Comparison of ENCODE assay signal across 9 mouse cellular contexts in genomic region chr12:102757055-102757688, GRCm38 (mm10). TPM values are rescaled to one million over a fixed set of nuclear protein-coding genes. Genes with fewer than 3 reads are reported as not detected.
DNase-seq lines count a peak whose midpoint lies in the region; ATAC-seq and TF ChIP-seq lines count a peak whose summit lies in the region.
"Had no signal": no experiment of that assay in that cellular context is flagged by ENCODE, and none has a peak within 500 bp of the region (broad histone marks: within the 10 kb centered on the region; RNA-seq: fewer than 3 reads in every experiment).

No protein-coding gene starts in this region.

- TF ChIP-seq POLR2A in thymus, adult 2 months (IDR thresholded peaks at IDR 0.05; ENCODE audit: control insufficient read depth, extremely low read depth, insufficient read depth, low read length, poor library complexity): no peak

- peak overlapping the region; percentile 70 for H3K9ac ChIP-seq in intestine, embryonic 15.5 days
- H3K9ac ChIP-seq in midbrain, embryonic 15.5 days: peak overlapping the region; percentile 57

- no peak for TF ChIP-seq CTCF in thymus, adult 2 months (IDR thresholded peaks at IDR 0.05; ENCODE audit: borderline replicate concordance, control insufficient read depth, extremely low read depth, insufficient read depth, low read length, poor library complexity)

- no peaks in the 10 kb centered on the region for H3K36me3 ChIP-seq in thymus, adult 2 months (ENCODE audit: control insufficient read depth, insufficient read depth, low read length)
- no peaks in the 10 kb centered on the region for H3K36me3 ChIP-seq in intestine, embryonic 15.5 days
- H3K36me3 ChIP-seq in midbrain, embryonic 15.5 days (replicated peaks): no peaks in the 10 kb centered on the region

- no peaks in the 10 kb centered on the region for H3K27me3 ChIP-seq in thymus, adult 2 months (ENCODE audit: control insufficient read depth, insufficient read depth, low read length)
- no peaks in the 10 kb centered on the region for H3K27me3 ChIP-seq in intestine, embryonic 15.5 days (replicated peaks)
- H3K27me3 ChIP-seq in midbrain, embryonic 15.5 days (replicated peaks): no peaks in the 10 kb centered on the region

- peak overlapping the region; percentile 65 for H3K4me2 ChIP-seq in intestine, embryonic 15.5 days (replicated peaks)
- peak overlapping the region; percentile 69 for H3K4me2 ChIP-seq in midbrain, embryonic 15.5 days

- DNase-seq in adrenal gland, postnatal 10 days: peak; percentile 92
- no peak for DNase-seq in adrenal gland, adult (ENCODE audit: inconsistent age in 2 of 2, low spot score in 1 of 2)
- DNase-seq in thymus, adult 2 months: no peak
- DNase-seq in thymus, postnatal 14 days: no peak
- DNase-seq in urinary bladder, postnatal 4 days (ENCODE audit: low spot score in 2 of 2): no peak
- no peak for DNase-seq in cerebellum, postnatal 10 days

- WGBS in thymus, adult 2 months: 2% methylated on average over 46 of the region's 46 CpGs
- WGBS in intestine, embryonic 15.5 days: 2% methylated on average over 46 of the region's 46 CpGs
- WGBS in midbrain, embryonic 15.5 days: 1% methylated on average over 46 of the region's 46 CpGs

- H3K27ac ChIP-seq in thymus, adult 2 months (ENCODE audit: control insufficient read depth, insufficient read depth, low read length): no peak overlapping the region
- H3K27ac ChIP-seq in intestine, embryonic 15.5 days: peak overlapping the region; percentile 88
- H3K27ac ChIP-seq in midbrain, embryonic 15.5 days: peak overlapping the region; percentile 89

- peak; percentile 91 for ATAC-seq in intestine, embryonic 15.5 days
- peak; percentile 90 for ATAC-seq in midbrain, embryonic 15.5 days (replicated peaks)

- no peaks in the 10 kb centered on the region for H3K9me3 ChIP-seq in intestine, embryonic 15.5 days
- no peaks in the 10 kb centered on the region for H3K9me3 ChIP-seq in midbrain, embryonic 15.5 days

- peak overlapping the region; percentile 92 for H3K4me3 ChIP-seq in thymus, adult 2 months (ENCODE audit: control insufficient read depth, insufficient read depth, low read length)
- H3K4me3 ChIP-seq in intestine, embryonic 15.5 days (replicated peaks): peak overlapping the region; percentile 91
- peak overlapping the region; percentile 85 for H3K4me3 ChIP-seq in midbrain, embryonic 15.5 days

- H3K4me1 ChIP-seq in thymus, adult 2 months (replicated peaks; ENCODE audit: control insufficient read depth, insufficient read depth, low read length): peaks cover 7% of the 10 kb centered on the region
- H3K4me1 ChIP-seq in intestine, embryonic 15.5 days (replicated peaks): peaks cover 10% of the 10 kb centered on the region; the same call in 1 of the 2 replicates
- peaks cover 33% of the 10 kb centered on the region for H3K4me1 ChIP-seq in midbrain, embryonic 15.5 days

RNA-seq across cellular contexts. Expression of gene Gm28051, which starts 0.4 kb away (rescaled TPM):
- total RNA-seq in adrenal gland, postnatal 10 days (2021): not detected
- polyA plus RNA-seq in thymus, adult 2 months (2012; rRNA removed): not detected in 2 replicates
- not detected in 2 replicates for polyA plus RNA-seq in intestine, embryonic 15.5 days (2015; fragmentation: Nextera tagmentation; extraction: Ambion mirVana)
- polyA plus RNA-seq in midbrain, embryonic 15.5 days (2015; fragmentation: Nextera tagmentation; extraction: Ambion mirVana): not detected in 2 replicates
- total RNA-seq: heart, postnatal 14 days had no signal

RNA-seq across cellular contexts. Expression of gene Gon7, which starts 0.4 kb away (rescaled TPM):
- total RNA-seq in adrenal gland, postnatal 10 days (2021): 10 to 100 TPM; 12.7 to 12.9 TPM
- 19.4 and 25.0 TPM in 2 replicates for polyA plus RNA-seq in thymus, adult 2 months (2012; rRNA removed)
- 30.8 and 31.2 TPM in 2 replicates for polyA plus RNA-seq in intestine, embryonic 15.5 days (2015; fragmentation: Nextera tagmentation; extraction: Ambion mirVana)
- 46.7 and 51.0 TPM in 2 replicates for polyA plus RNA-seq in midbrain, embryonic 15.5 days (2015; fragmentation: Nextera tagmentation; extraction: Ambion mirVana)

RNA-seq across cellular contexts. Expression of gene Ubr7, which starts 0.6 kb away (rescaled TPM):
- total RNA-seq in adrenal gland, postnatal 10 days (2021): 10 to 100 TPM; 34.1 to 37.0 TPM
- polyA plus RNA-seq in thymus, adult 2 months (2012; rRNA removed): 28.7 and 29.0 TPM in 2 replicates
- 32.2 and 36.8 TPM in 2 replicates for polyA plus RNA-seq in intestine, embryonic 15.5 days (2015; fragmentation: Nextera tagmentation; extraction: Ambion mirVana)
- 35.1 and 35.9 TPM in 2 replicates for polyA plus RNA-seq in midbrain, embryonic 15.5 days (2015; fragmentation: Nextera tagmentation; extraction: Ambion mirVana)

RNA-seq across cellular contexts. Expression of gene Gm20604, which starts 1.3 kb away (rescaled TPM):
- total RNA-seq in adrenal gland, postnatal 10 days (2021): 1 to 10 TPM; 6.5 to 6.6 TPM
- 3.6 and 4.2 TPM in 2 replicates for polyA plus RNA-seq in thymus, adult 2 months (2012; rRNA removed)
- 18.7 and 21.0 TPM in 2 replicates for polyA plus RNA-seq in intestine, embryonic 15.5 days (2015; fragmentation: Nextera tagmentation; extraction: Ambion mirVana)
- 47.9 and 48.7 TPM in 2 replicates for polyA plus RNA-seq in midbrain, embryonic 15.5 days (2015; fragmentation: Nextera tagmentation; extraction: Ambion mirVana)

RNA-seq across cellular contexts. Expression of gene Tmem251, which starts 13.6 kb away (rescaled TPM):
- total RNA-seq in adrenal gland, postnatal 10 days (2021): 1 to 10 TPM; 4.6 to 5.1 TPM
- polyA plus RNA-seq in thymus, adult 2 months (2012; rRNA removed): 4.2 and 4.4 TPM in 2 replicates
- 15.3 and 16.3 TPM in 2 replicates for polyA plus RNA-seq in intestine, embryonic 15.5 days (2015; fragmentation: Nextera tagmentation; extraction: Ambion mirVana)
- polyA plus RNA-seq in midbrain, embryonic 15.5 days (2015; fragmentation: Nextera tagmentation; extraction: Ambion mirVana): 11.9 and 13.2 TPM in 2 replicates
